Mouse (Mus musculus) midbrain, embryonic 14.5 days (tissue): ENCODE results near the gene 4930402K13Rik. TPM values are rescaled to one million over a fixed set of nuclear protein-coding genes. Genes with fewer than 3 reads are reported as not detected.
A peak's percentile ranks its signal among the peaks of the same experiment; 100 is the strongest.

ENCODE experiments used
- ATAC-seq: fragments of 200-750 bp; cut with Nextera tagmentation; 2 replicates; pipeline ENCODE4 v1.8.0; 2017; ENCODE audit warnings: moderate number of reproducible peaks, moderate library complexity; ENCODE audit not compliant: low FRiP score, low TSS enrichment
- DNase-seq: peaks from one replicate; pipeline ENCODE4 v3.0.0-alpha.2; 2015
- H3K27ac ChIP-seq: fragments of 300-500 bp; sonication (generic); replicated peaks from 2 replicates; pipeline ENCODE4 v1.5.1; 2014; ENCODE audit warnings: mild to moderate bottlenecking, low read depth, low read length, moderate library complexity
- H3K27me3 ChIP-seq: fragments of 300-500 bp; sonication (generic); 2 replicates; pipeline ENCODE4 v1.6.1; 2014; ENCODE audit warnings: low read length, control low read depth, mixed read lengths; ENCODE audit not compliant: control insufficient read depth, insufficient read depth
- H3K36me3 ChIP-seq: fragments of 300-500 bp; sonication (generic); 2 replicates; pipeline ENCODE4 v1.6.1; 2014; ENCODE audit warnings: low read length, control low read depth; ENCODE audit not compliant: control insufficient read depth, insufficient read depth
- H3K4me1 ChIP-seq: fragments of 300-500 bp; sonication (generic); 2 replicates; pipeline ENCODE4 v1.6.1; 2014; ENCODE audit warnings: mild to moderate bottlenecking, antibody characterized with exemption, low read length, control low read depth; ENCODE audit not compliant: control insufficient read depth, insufficient read depth
- H3K4me2 ChIP-seq: fragments of 300-500 bp; sonication (generic); 2 replicates; pipeline ENCODE4 v1.6.1; 2014; ENCODE audit warnings: mild to moderate bottlenecking, low read length, moderate library complexity
- H3K4me3 ChIP-seq: fragments of 300-500 bp; sonication (generic); replicated peaks from 2 replicates; pipeline ENCODE4 v1.5.1; 2014; ENCODE audit warnings: low read depth, low read length
- H3K9ac ChIP-seq: fragments of 300-500 bp; sonication (generic); replicated peaks from 2 replicates; pipeline ENCODE4 v1.6.1; 2014; ENCODE audit warnings: mild to moderate bottlenecking, low read length, moderate library complexity
- H3K9me3 ChIP-seq: fragments of 300-500 bp; sonication (generic); 2 replicates; pipeline ENCODE4 v1.6.1; 2016; ENCODE audit warnings: low read length, control low read depth, mixed read lengths; ENCODE audit not compliant: control insufficient read depth
- whole genome bisulfite sequencing: fragments of 180-500 bp; shearing (Covaris S2); extraction: QIAGEN DNeasy Blood & Tissue Kit; methylation state at CpG from one replicate; pipeline ENCODE4 v1.1.7; 2014; 5-methylcytosine and 5-hydroxymethylcytosine counted together
- polyA plus RNA-seq: library from polyadenylated mRNA; unstranded; fragments of >200 nt; fragmentation: Nextera tagmentation; extraction: Ambion mirVana; gene quantifications from 2 replicates; pipeline ENCODE4 v1.2.1, GENCODE M21; 2014

The 4930402K13Rik gene
- polyA plus RNA-seq, 1 experiment from 2014 or later = not detected

DNA sequence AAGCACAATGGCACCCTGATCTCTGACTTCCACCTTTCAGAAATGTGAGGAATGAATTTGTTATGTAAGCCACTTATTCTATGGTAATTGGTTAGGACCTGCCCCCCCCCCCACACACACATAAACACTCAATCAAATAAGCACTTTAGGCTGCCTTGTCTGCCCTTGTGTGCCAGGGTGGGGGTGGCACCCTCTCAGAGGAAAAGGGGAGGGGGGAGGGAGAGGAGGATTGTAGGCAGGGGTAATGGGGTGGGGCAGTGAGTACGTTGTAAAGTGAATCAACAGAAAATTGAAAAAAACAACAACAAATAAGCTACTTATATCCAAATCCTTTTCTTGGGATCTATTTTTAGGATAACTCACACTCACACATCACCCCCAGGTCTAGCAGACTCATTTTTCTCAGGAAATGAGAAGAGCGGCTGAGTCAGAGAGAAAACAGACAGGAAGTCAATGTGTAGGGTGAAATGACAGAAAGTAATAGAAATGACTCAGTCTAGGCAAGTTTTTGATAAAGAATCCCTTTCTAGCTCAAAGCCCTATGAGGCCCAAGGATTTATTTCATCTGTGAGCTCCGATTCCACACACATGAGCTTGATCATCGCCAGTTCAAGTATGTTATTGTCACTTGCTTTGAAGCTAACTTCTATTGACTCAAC lies 35.1 kb downstream of the 4930402K13Rik start:
- no peak overlapping the region for H3K4me3 ChIP-seq
- WGBS = 89% methylated on average over 4 of the region's 4 CpGs
- no peaks in the 10 kb centered on the region for H3K4me1 ChIP-seq
- no peak for ATAC-seq
- H3K36me3 ChIP-seq = no peaks in the 10 kb centered on the region
- no peak for DNase-seq
- no peak overlapping the region for H3K9ac ChIP-seq
- no peaks in the 10 kb centered on the region for H3K9me3 ChIP-seq
- no peaks in the 10 kb centered on the region for H3K27me3 ChIP-seq
- H3K4me2 ChIP-seq = no peak overlapping the region
- no peak overlapping the region for H3K27ac ChIP-seq

DNA sequence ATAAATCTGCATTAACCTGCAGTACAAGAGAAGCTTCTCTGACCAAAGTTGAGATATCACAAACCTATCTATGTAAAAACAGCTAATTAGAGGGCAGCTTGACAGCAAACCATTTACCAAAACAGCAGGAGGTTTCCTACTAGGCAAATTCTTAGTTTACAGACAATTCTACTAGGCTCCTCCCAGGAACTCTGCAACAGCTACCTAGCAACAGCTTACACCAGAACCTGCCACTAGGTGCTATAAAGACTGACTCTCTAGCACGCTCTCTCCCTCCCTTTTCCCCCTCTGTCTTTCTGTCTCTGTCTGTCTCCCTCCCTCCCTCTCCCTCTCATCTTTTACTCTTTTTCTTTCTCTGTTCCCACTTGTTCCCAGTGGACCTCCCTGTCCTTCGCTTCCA lies 38.3 kb downstream of the 4930402K13Rik start:
- no peak overlapping the region for H3K9ac ChIP-seq
- no peak overlapping the region for H3K4me2 ChIP-seq
- ATAC-seq (no peak), DNase-seq (peak; percentile 3)
- no peaks in the 10 kb centered on the region for H3K9me3 ChIP-seq
- H3K4me3 ChIP-seq = no peak overlapping the region
- no peaks in the 10 kb centered on the region for H3K4me1 ChIP-seq
- H3K36me3 ChIP-seq = no peaks in the 10 kb centered on the region
- no peaks in the 10 kb centered on the region for H3K27me3 ChIP-seq
- 39% methylated on average over 2 of the region's 2 CpGs for WGBS
- H3K27ac ChIP-seq = no peak overlapping the region

Other genes with a start within 250 kb of the 4930402K13Rik start
- not detected in 2 replicates for gene Gm5751, start 230.3 kb upstream of the 4930402K13Rik start, polyA plus RNA-seq
- 34.3 and 39.3 TPM in 2 replicates for gene B630019K06Rik, start 212.2 kb upstream of the 4930402K13Rik start, polyA plus RNA-seq
- gene Fthl17b, start 141.6 kb upstream of the 4930402K13Rik start, polyA plus RNA-seq = not detected in 2 replicates
- not detected in 2 replicates for gene Fthl17c, start 128.0 kb upstream of the 4930402K13Rik start, polyA plus RNA-seq
- gene Fthl17d, start 117.8 kb upstream of the 4930402K13Rik start, polyA plus RNA-seq = not detected in 2 replicates
- not detected in 2 replicates for gene Fthl17e, start 71.1 kb upstream of the 4930402K13Rik start, polyA plus RNA-seq
- gene Fthl17f, start 41.5 kb upstream of the 4930402K13Rik start, polyA plus RNA-seq = not detected in 2 replicates
- gene Lancl3, start 95.3 kb downstream of the 4930402K13Rik start, polyA plus RNA-seq = 4.0 and 5.3 TPM in 2 replicates
- gene Gm14862, start 152.3 kb downstream of the 4930402K13Rik start, polyA plus RNA-seq = not detected in 2 replicates
- 3.6 and 5.0 TPM in 2 replicates for gene Xk, start 168.2 kb downstream of the 4930402K13Rik start, polyA plus RNA-seq
- 0.45 TPM in 1 of 2 replicates, not detected in the other for gene H2al1m, start 179.2 kb downstream of the 4930402K13Rik start, polyA plus RNA-seq
- gene H2al1k, start 246.1 kb downstream of the 4930402K13Rik start, polyA plus RNA-seq = not detected in 2 replicates